Mouse (Mus musculus) MEL (cell line): Measurements from ENCODE around the gene Dlk1. TPM values are rescaled to one million over a fixed set of nuclear protein-coding genes. Genes with fewer than 3 reads are reported as not detected.

ENCODE experiments used
- DNase-seq: peaks from one replicate; pipeline ENCODE4 v3.0.0; 2011; ENCODE audit warnings: low read depth, low spot score
- H3K27ac ChIP-seq: 2 replicates; pipeline ENCODE4 v1.5.1; 2012; ENCODE audit warnings: low read depth, mild to moderate bottlenecking, control low read depth, low read length, moderate library complexity; ENCODE audit not compliant: control insufficient read depth
- H3K27me3 ChIP-seq, 2 experiments: fragments of 150-350 bp in 1 of 2; sonication (generic) in 1 of 2; 2 replicates each; pipeline ENCODE4 v1.6.1; 2012; ENCODE audit warnings: low read length in 2 of 2, mild to moderate bottlenecking in 2 of 2, improper control_type of control experiment in 1 of 2, moderate library complexity in 1 of 2; ENCODE audit not compliant: insufficient read depth in 2 of 2, control insufficient read depth in 1 of 2
- H3K36me3 ChIP-seq, 2 experiments: 2 replicates each; pipeline ENCODE4 v1.6.1; 2012 to 2014; ENCODE audit warnings: low read length in 2 of 2, improper control_type of control experiment in 1 of 2, inconsistent platforms in 1 of 2, mild to moderate bottlenecking in 1 of 2; ENCODE audit not compliant: insufficient read depth in 2 of 2, control insufficient read depth in 1 of 2
- H3K4me1 ChIP-seq, 2 experiments: fragments of 150-350 bp in 1 of 2; sonication (generic) in 1 of 2; 2 replicates each; pipeline ENCODE4 v1.6.1; 2012; ENCODE audit warnings: low read length in 2 of 2, improper control_type of control experiment in 1 of 2, mild to moderate bottlenecking in 1 of 2; ENCODE audit not compliant: insufficient read depth in 2 of 2, control insufficient read depth in 1 of 2
- H3K4me3 ChIP-seq, 2 experiments: fragments of 150-350 bp in 1 of 2; sonication (generic) in 1 of 2; 2 replicates each; pipeline ENCODE4 v1.5.1; 2012; ENCODE audit warnings: low read depth in 2 of 2, low read length in 2 of 2, mild to moderate bottlenecking in 2 of 2, moderate library complexity in 2 of 2, control low read depth in 1 of 2, improper control_type of control experiment in 1 of 2; ENCODE audit not compliant: control insufficient read depth in 1 of 2, insufficient read depth in 1 of 2
- H3K79me2 ChIP-seq: 2 replicates; pipeline ENCODE4 v1.6.1; 2012; ENCODE audit warnings: mild to moderate bottlenecking, low read length, moderate library complexity; ENCODE audit not compliant: control insufficient read depth, poor library complexity, insufficient read depth
- H3K9ac ChIP-seq: 2 replicates; pipeline ENCODE4 v1.6.1; 2012; ENCODE audit warnings: low read depth, mild to moderate bottlenecking, control low read depth, low read length, moderate library complexity; ENCODE audit not compliant: control insufficient read depth, poor library complexity, severe bottlenecking
- H3K9me3 ChIP-seq: fragments of 150-350 bp; sonication (generic); replicated peaks from 2 replicates; pipeline ENCODE4 v1.6.1; 2012; ENCODE audit warnings: mild to moderate bottlenecking, low read length, improper control_type of control experiment, moderate library complexity; ENCODE audit not compliant: insufficient read depth
- CHD1 ChIP-seq: IDR thresholded peaks from 2 replicates; pipeline ENCODE4 v1.6.1; 2012; ENCODE audit warnings: low read depth, mild to moderate bottlenecking, inconsistent platforms, low read length, improper control_type of control experiment
- CTCF ChIP-seq, 3 experiments: IDR thresholded peaks in 2 of 3; conservative IDR thresholded peaks in 1 of 3; 2 replicates each; pipeline ENCODE4 v1.5.1; 2011 to 2012; ENCODE audit warnings: low read length in 3 of 3, low read depth in 2 of 3, mild to moderate bottlenecking in 2 of 3, improper control_type of control experiment in 1 of 3, inconsistent platforms in 1 of 3, mixed read lengths in 1 of 3, moderate library complexity in 1 of 3; ENCODE audit not compliant: control insufficient read depth in 1 of 3, insufficient read depth in 1 of 3, poor library complexity in 1 of 3, severe bottlenecking in 1 of 3
- E2F4 ChIP-seq: IDR thresholded peaks from 2 replicates; pipeline ENCODE4 v1.6.1; 2011; ENCODE audit warnings: low read depth, low read length, improper control_type of control experiment, borderline replicate concordance
- ETS1 ChIP-seq: IDR thresholded peaks from 2 replicates; pipeline ENCODE4 v1.6.1; 2012; ENCODE audit warnings: low read depth, mild to moderate bottlenecking, inconsistent platforms, low read length, improper control_type of control experiment, moderate library complexity
- GABPA ChIP-seq: IDR thresholded peaks from 2 replicates; pipeline ENCODE4 v1.6.1; 2012; ENCODE audit warnings: low read depth, mild to moderate bottlenecking, inconsistent platforms, low read length, improper control_type of control experiment, moderate library complexity
- GATA1 ChIP-seq: IDR thresholded peaks from 2 replicates; pipeline ENCODE4 v1.6.1; 2011; ENCODE audit warnings: low read depth, low read length, improper control_type of control experiment
- HCFC1 ChIP-seq: IDR thresholded peaks from 2 replicates; pipeline ENCODE4 v1.6.1; 2012; ENCODE audit warnings: low read depth, mild to moderate bottlenecking, inconsistent platforms, low read length, improper control_type of control experiment, moderate library complexity
- JUND ChIP-seq: IDR thresholded peaks from 2 replicates; pipeline ENCODE4 v1.6.1; 2011; ENCODE audit warnings: low read depth, mild to moderate bottlenecking, improper control_type of control experiment, low read length
- KAT2A ChIP-seq: conservative IDR thresholded peaks from 2 replicates; pipeline ENCODE4 v1.6.1; 2012; ENCODE audit warnings: low read depth, low read length, improper control_type of control experiment, inconsistent platforms
- MAFK ChIP-seq: IDR thresholded peaks from 2 replicates; pipeline ENCODE4 v1.6.1; 2011; ENCODE audit warnings: low read depth, mild to moderate bottlenecking, low read length, improper control_type of control experiment, borderline replicate concordance
- MAX ChIP-seq: IDR thresholded peaks from 2 replicates; pipeline ENCODE4 v1.6.1; 2011; ENCODE audit warnings: low read length, improper control_type of control experiment
- MAZ ChIP-seq: IDR thresholded peaks from 2 replicates; pipeline ENCODE4 v1.6.1; 2012; ENCODE audit warnings: low read depth, mild to moderate bottlenecking, inconsistent platforms, low read length, improper control_type of control experiment
- MEF2A ChIP-seq: IDR thresholded peaks from 2 replicates; pipeline ENCODE4 v1.6.1; 2014; ENCODE audit warnings: low read depth, mild to moderate bottlenecking, inconsistent platforms, low read length, improper control_type of control experiment; ENCODE audit not compliant: poor library complexity, insufficient replicate concordance, severe bottlenecking; ENCODE audit errors: extremely low read depth
- MXI1 ChIP-seq: IDR thresholded peaks from 2 replicates; pipeline ENCODE4 v1.6.1; 2011; ENCODE audit warnings: mild to moderate bottlenecking, low read depth, low read length, improper control_type of control experiment
- MYB ChIP-seq: IDR thresholded peaks from 2 replicates; pipeline ENCODE4 v1.6.1; 2011; ENCODE audit warnings: mild to moderate bottlenecking, low read depth, low read length, improper control_type of control experiment
- MYC ChIP-seq: IDR thresholded peaks from 2 replicates; pipeline ENCODE4 v1.6.1; 2011; ENCODE audit warnings: low read depth, mild to moderate bottlenecking, low read length, improper control_type of control experiment, moderate library complexity
- POLR2A ChIP-seq, 2 experiments: IDR thresholded peaks; 2 replicates each; pipeline ENCODE4 v1.6.1; 2011 to 2012; ENCODE audit warnings: low read length in 2 of 2, mild to moderate bottlenecking in 2 of 2, control low read depth in 1 of 2, improper control_type of control experiment in 1 of 2, low read depth in 1 of 2, moderate library complexity in 1 of 2; ENCODE audit not compliant: control insufficient read depth in 1 of 2, insufficient read depth in 1 of 2, poor library complexity in 1 of 2
- POLR2AphosphoS2 ChIP-seq: IDR thresholded peaks from 2 replicates; pipeline ENCODE4 v1.6.1; 2011; ENCODE audit warnings: low read length, improper control_type of control experiment
- RAD21 ChIP-seq: IDR thresholded peaks from 2 replicates; pipeline ENCODE4 v1.6.1; 2011; ENCODE audit warnings: mild to moderate bottlenecking, low read depth, low read length, improper control_type of control experiment
- RCOR1 ChIP-seq: IDR thresholded peaks from 2 replicates; pipeline ENCODE4 v1.6.1; 2012; ENCODE audit warnings: low read depth, mild to moderate bottlenecking, inconsistent platforms, low read length, improper control_type of control experiment
- TCF12 ChIP-seq: IDR thresholded peaks from 2 replicates; pipeline ENCODE4 v1.6.1; 2014; ENCODE audit warnings: low read depth, mild to moderate bottlenecking, inconsistent platforms, low read length, improper control_type of control experiment, moderate library complexity
- UBTF ChIP-seq: IDR thresholded peaks from 2 replicates; pipeline ENCODE4 v1.6.1; 2012; ENCODE audit warnings: low read depth, mild to moderate bottlenecking, inconsistent platforms, low read length, improper control_type of control experiment, moderate library complexity, borderline replicate concordance; ENCODE audit not compliant: insufficient read depth
- USF1 ChIP-seq: IDR thresholded peaks from 2 replicates; pipeline ENCODE4 v1.6.1; 2014; ENCODE audit warnings: low read depth, mild to moderate bottlenecking, inconsistent platforms, low read length, improper control_type of control experiment, moderate library complexity
- ZC3H11A ChIP-seq: IDR thresholded peaks from 2 replicates; pipeline ENCODE4 v1.6.1; 2012; ENCODE audit warnings: low read depth, mild to moderate bottlenecking, inconsistent platforms, low read length, improper control_type of control experiment
- ZKSCAN1 ChIP-seq: IDR thresholded peaks from 2 replicates; pipeline ENCODE4 v1.6.1; 2012; ENCODE audit warnings: low read depth, mild to moderate bottlenecking, inconsistent platforms, low read length, improper control_type of control experiment, moderate library complexity
- ZMIZ1 ChIP-seq: IDR thresholded peaks from 2 replicates; pipeline ENCODE4 v1.6.1; 2012; ENCODE audit warnings: low read depth, mild to moderate bottlenecking, inconsistent platforms, low read length, improper control_type of control experiment, moderate library complexity
- polyA plus RNA-seq, 2 experiments: library from polyadenylated mRNA; stranded (reverse) in 1 of 2; unstranded in 1 of 2; fragments of >175 nt in 1 of 2; fragments of >200 nt in 1 of 2; gene quantifications; 2 replicates each; pipeline versions ENCODE4 v1.2.1 to v1.2.4; 2012; ENCODE audit warnings: low replicate concordance in 2 of 2, low read depth in 1 of 2; ENCODE audit not compliant: insufficient read length in 2 of 2, insufficient read depth in 1 of 2, missing spikeins in 1 of 2
- total RNA-seq: library from RNA; depleted of rRNA; stranded (reverse); fragments of 300-350 nt; gene quantifications from 2 replicates; pipeline ENCODE4 v1.2.3, GENCODE M21; 2012

Gene Dlk1
- total and polyA plus RNA-seq, 3 experiments: not detected

GRCm38 (mm10) chr12:109406018-109406417, 46.6 kb upstream of the Dlk1 start:
- H3K27me3 ChIP-seq: no peaks in the 10 kb centered on the region
- H3K36me3 ChIP-seq: no peaks in the 10 kb centered on the region
- H3K9ac ChIP-seq: no peak overlapping the region
- H3K27ac ChIP-seq: no peak overlapping the region
- no peak for DNase-seq
- H3K79me2 ChIP-seq: no peaks in the 10 kb centered on the region
- H3K4me3 ChIP-seq: no peak overlapping the region
- no peaks in the 10 kb centered on the region for H3K9me3 ChIP-seq
- TF ChIP-seq ETS1 (no peak), MXI1 (no peak), MAFK (no peak), E2F4 (no peak), JUND (no peak), HCFC1 (no peak), POLR2A (IDR thresholded peaks at IDR 0.05; ENCODE audit: control insufficient read depth in 1 of 2, insufficient read depth in 1 of 2, low read depth in 1 of 2, low read length in 2 of 2, poor library complexity in 1 of 2) (no peak), KAT2A (no peak), MEF2A (no peak)
- TF ChIP-seq, all 39 proteins: peak for 0
- H3K4me1 ChIP-seq: no peaks in the 10 kb centered on the region

- no peak overlapping the region for H3K9ac ChIP-seq
- no peaks in the 10 kb centered on the region for H3K9me3 ChIP-seq
- H3K27me3 ChIP-seq: no peaks in the 10 kb centered on the region
- H3K79me2 ChIP-seq: no peaks in the 10 kb centered on the region
- H3K4me1 ChIP-seq: no peaks in the 10 kb centered on the region
- H3K27ac ChIP-seq: no peak overlapping the region
- H3K36me3 ChIP-seq: no peaks in the 10 kb centered on the region
- TF ChIP-seq GATA1 (no peak), UBTF (no peak), RCOR1 (no peak), MAFK (no peak), GABPA (no peak), ZKSCAN1 (no peak), TCF12 (no peak), RAD21 (no peak), USF1 (no peak), MAZ (no peak), KAT2A (no peak), CTCF (IDR thresholded peaks at IDR 0.05 in 2 of 3, conservative IDR thresholded peaks at IDR 0.05 in 1 of 3; ENCODE audit: control insufficient read depth in 1 of 3, insufficient read depth in 1 of 3, low read depth in 2 of 3, low read length in 3 of 3, poor library complexity in 1 of 3, severe bottlenecking in 1 of 3) (no peak), CHD1 (no peak), POLR2AphosphoS2 (no peak), MYB (no peak), MAX (no peak), MYC (no peak), ZC3H11A (no peak), HCFC1 (no peak), ZMIZ1 (no peak)
- H3K4me3 ChIP-seq: no peak overlapping the region
- no peak for DNase-seq
Observed at GRCm38 (mm10) chr12:109410723-109411122, 41.9 kb upstream of the Dlk1 start.
